Mouse (Mus musculus) adrenal gland, postnatal 36 days (tissue): Measurements from ENCODE around the gene Rbm44. TPM values are rescaled to one million over a fixed set of nuclear protein-coding genes. Genes with fewer than 3 reads are reported as not detected.

Experiments
- DNase-seq, 2 experiments: peaks; one replicate each; pipeline ENCODE4 v3.0.0; 2021; ENCODE audit warnings: mixed read lengths in 1 of 2
- total RNA-seq, 2 experiments: library from RNA; stranded (reverse); gene quantifications; 2 replicates each; pipeline ENCODE4 v1.2.3; 2021

Rbm44 gene
- total RNA-seq, 2 experiments from 2014 or later, result not detected

DNA sequence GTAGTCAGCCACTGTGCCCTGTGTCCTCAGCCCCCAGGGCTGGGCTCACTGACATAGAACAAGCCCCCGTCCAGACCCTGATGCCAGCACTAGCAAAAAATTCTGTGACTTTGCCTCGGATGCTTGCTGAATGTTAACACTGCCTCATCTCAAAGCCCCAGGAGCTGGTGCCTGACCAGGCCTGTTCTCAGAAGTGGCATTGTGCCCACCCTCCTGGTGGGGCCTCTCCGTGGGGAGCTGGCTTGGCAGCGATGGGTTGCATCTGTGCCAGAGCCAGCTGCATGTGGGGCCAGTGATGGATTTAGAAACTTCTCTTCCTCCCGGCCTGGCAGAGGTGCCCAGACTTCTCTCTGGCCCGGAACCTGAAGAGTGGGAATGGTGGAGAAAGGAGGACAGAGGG, 64.9 kb downstream of the Rbm44 start:
- DNase-seq, result peak; percentile 38 to 72

DNA sequence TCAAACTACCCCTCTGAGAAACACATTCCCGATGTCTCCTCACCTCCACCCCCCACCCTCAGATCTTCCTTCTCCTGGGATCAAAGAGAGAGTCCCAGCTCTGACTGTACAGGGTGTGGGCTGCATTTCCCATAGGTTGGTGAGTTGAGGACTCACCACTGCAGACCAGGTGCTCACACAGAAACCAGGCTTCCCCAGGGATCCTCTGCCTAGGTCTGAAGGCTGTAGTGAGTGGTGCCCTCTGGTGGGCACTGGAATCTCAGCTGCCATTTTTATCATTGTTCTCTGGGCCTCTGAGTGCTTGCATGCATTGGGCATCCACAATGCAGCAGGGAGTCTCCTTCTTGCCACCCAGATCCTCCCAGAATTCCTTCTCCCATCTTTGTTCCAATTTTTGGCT, 66.2 kb downstream of the Rbm44 start:
- peak; percentile 53 to 62 for DNase-seq

DNA sequence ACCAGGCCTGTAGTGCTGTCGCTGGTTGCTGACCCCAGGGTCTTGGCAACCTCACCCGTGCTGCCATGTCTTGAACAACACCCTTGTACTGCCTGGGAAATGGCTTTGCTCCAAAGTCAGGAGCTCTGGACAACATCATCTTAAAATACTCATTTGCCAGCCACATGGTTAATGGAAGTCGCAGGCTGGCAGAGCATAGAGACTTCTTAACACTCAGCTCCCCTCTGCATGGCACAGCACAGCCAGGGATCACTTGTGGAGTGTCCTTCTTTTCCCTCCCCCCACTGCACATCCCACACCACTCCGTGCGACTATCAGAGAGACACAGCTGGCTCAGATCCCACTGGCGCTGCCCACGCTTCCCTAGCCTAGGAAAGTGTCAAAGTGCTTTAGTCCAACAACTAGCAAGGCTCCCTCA, 66.7 kb downstream of the Rbm44 start:
- DNase-seq, result peak in 1 of 2 experiments; percentile 21

DNA sequence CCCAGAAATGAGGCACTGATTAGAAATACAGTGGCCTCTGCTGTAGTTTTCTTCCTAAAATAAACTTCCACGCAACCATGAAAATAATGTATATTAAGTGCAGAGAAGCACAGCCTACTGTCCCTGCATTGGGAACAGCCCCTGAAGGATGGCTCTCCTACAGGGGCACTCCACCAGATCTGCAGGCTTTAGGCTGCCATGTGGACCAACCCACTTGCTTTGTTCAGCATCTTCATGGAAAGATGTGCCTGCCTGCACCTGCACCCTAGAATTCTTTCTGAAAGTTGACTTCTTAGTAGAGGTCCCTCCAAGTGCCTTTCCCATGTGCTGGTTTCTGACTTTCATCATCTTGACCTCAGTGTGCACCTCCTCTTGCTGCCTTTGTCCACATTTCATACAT, 70.4 kb downstream of the Rbm44 start:
- no peak for DNase-seq

DNA sequence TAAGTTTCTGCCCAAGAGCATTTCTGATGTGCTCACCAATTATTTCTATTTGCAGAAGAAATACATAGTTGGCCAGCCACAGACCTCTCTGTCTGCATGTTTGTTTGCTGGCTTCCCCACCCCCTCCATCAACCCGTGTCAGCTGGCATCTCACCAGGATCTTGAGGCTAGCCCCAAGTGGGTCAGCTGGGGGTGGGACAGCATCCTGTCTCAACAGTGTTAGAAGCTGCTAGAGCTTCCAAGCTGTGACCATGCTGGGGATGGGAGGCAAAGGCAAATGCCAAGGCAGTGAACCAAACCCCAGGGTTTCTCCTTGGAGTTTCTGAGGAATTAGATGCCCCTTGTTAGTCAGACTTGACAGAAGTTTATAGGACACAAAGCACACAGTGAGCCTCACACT, 71.1 kb downstream of the Rbm44 start:
- DNase-seq, result no peak

DNA sequence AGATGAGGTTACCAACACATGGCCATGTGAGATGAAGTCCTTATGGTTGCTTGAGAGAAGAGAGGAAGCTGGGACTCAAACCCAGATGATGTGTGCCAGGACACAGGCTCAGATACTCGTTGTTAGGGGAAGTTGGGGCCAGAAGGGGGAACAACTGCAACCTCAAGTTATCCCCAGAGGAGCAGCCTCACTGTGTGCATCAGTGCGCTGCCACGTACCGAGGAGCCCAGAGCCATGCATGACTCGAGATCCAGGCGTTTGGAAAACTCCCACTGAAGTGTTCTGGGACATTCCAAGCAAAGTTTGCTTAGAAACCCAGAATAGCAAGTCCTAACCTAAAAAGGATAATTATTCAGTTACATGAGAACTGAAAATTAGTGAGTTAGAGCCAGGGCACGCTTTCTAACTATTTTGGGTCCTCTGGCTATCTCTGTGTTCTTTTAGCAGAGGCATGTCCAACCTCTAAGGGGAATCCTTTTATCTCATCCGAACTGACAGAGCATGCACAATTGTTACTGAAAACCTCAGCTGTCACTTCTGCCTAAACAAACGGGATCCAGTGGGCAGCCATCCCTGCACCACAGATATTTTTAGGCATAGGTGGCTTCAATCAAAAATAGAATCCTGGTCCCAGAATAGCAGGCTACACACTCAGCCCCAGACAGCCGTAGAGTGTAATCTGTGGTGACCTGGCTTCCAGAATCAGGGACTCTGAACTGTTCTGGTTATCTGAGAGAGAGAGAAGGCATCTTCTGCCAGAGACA, 71.8 kb downstream of the Rbm44 start:
- no peak for DNase-seq

DNA sequence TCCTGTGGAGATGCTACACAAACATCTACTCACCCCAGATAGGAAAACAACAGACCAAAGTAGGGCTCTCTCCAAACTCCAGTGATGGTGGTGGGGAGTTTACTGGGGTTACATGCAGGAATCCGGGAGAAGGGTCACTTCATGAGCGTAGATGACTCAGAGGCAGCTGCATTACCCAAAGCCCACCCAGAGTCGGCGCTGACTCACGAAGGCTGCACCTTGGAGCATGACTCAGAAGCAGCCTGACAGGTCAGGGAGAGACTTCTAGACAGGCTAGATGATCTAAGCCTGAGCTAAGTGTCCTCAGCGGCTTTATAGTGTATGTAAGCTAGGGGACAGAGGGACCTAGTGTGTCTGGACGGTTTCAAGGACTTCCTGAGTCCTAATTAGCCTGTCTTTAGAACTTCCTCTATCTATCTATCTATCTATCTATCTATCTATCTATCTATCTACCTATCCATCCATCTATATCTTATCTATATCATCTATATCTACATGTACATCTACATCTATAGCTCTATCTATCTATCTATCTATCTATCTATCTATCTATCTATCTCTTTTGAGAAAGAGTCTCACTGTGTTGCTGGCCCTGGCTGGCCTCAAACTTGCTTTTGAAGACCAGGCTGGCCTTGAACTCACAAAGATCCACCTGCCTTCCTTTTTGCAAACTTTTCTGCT, 74.9 kb downstream of the Rbm44 start:
- peak; percentile 47 to 56 for DNase-seq

DNA sequence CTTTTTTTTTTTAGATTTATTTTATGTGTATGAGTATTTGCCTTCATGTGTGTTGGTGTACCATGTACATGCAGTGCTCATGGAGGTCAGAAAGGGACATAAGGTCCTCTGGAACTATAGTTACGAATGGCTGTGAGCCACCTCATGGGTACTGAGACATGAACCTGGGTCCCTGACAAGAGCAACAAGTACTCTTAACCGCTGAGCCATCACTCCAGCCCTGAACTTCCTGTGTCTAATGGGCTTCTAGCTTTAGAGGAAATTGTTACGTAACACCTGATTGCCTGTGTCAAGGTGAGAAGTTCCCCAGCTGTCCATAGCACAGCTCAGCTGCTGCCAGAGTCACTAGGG, 75.4 kb downstream of the Rbm44 start:
- DNase-seq, result no peak

Other genes starting within 250 kb of the Rbm44 start
- gene Mlph, start 230.0 kb upstream of the Rbm44 start, total RNA-seq, result 1 to 10 TPM; 2.2 to 2.3 TPM
- gene Prlh, start 192.0 kb upstream of the Rbm44 start, total RNA-seq, result not detected
- not detected for gene Rab17, start 175.4 kb upstream of the Rbm44 start, total RNA-seq
- gene Lrrfip1, start 146.4 kb upstream of the Rbm44 start, total RNA-seq, result 10 to 100 TPM; 56.6 to 59.1 TPM
- gene Ramp1, start 34.7 kb downstream of the Rbm44 start, total RNA-seq, result 1 to 10 TPM; 6.1 to 6.3 TPM
- 10 to 100 TPM; 72.8 to 94.6 TPM for gene Ube2f, start 105.2 kb downstream of the Rbm44 start, total RNA-seq
- gene Scly, start 153.2 kb downstream of the Rbm44 start, total RNA-seq, result 10 to 100 TPM; 21.2 to 23.6 TPM
- gene Espnl, start 177.0 kb downstream of the Rbm44 start, total RNA-seq, result under 1 TPM; 0.07 to 0.10 TPM
- gene Klhl30, start 205.9 kb downstream of the Rbm44 start, total RNA-seq, result under 1 TPM; 0.89 to 0.96 TPM
- 10 to 100 TPM in 1 of 2 experiments, 1 to 10 TPM in 1; 3.8 to 42.2 TPM for gene Erfe, start 221.3 kb downstream of the Rbm44 start, total RNA-seq